Mouse (Mus musculus): Measurements from ENCODE around the gene Tpd52l2. TPM values are rescaled to one million over a fixed set of nuclear protein-coding genes. Genes with fewer than 3 reads are reported as not detected.
A peak's percentile ranks its signal among the peaks of the same experiment; 100 is the strongest.

Tpd52l2 gene
- polyA plus RNA-seq, 1 experiment, result 17.5 TPM

- Histone ChIP-seq H3K4me1 (ENCODE audit: control insufficient read depth, insufficient read depth, insufficient read length) (no peaks in the 10 kb centered on the region), H3K27ac (ENCODE audit: insufficient read depth, low read length) (no peak overlapping the region), H3K27me3 (ENCODE audit: control insufficient read depth, insufficient read depth, low read length) (no peaks in the 10 kb centered on the region), H3K4me3 (ENCODE audit: extremely low read depth, insufficient read depth, insufficient read length) (no peak overlapping the region), H3K36me3 (ENCODE audit: control insufficient read depth, insufficient read depth, low read length) (no peaks in the 10 kb centered on the region)
- no peak for DNase-seq (ENCODE audit: low read depth in 1 of 2, low spot score in 2 of 2)
- WGBS, result 24% methylated on average over 2 of the region's 2 CpGs
- TF ChIP-seq POLR2A (IDR thresholded peaks at IDR 0.05; ENCODE audit: low read depth, low read length) (no peak), CTCF (IDR thresholded peaks at IDR 0.05; ENCODE audit: extremely low read depth, insufficient read depth, insufficient read length, insufficient replicate concordance) (no peak)
Observed at GRCm38 (mm10) chr2:181470285-181470684, 26.7 kb upstream of the Tpd52l2 start.

GRCm38 (mm10) chr2:181471246-181471645, 25.7 kb upstream of the Tpd52l2 start:
- TF ChIP-seq CTCF (IDR thresholded peaks at IDR 0.05; ENCODE audit: extremely low read depth, insufficient read depth, insufficient read length, insufficient replicate concordance) (no peak), POLR2A (IDR thresholded peaks at IDR 0.05; ENCODE audit: low read depth, low read length) (no peak)
- no peaks in the 10 kb centered on the region for H3K4me1 ChIP-seq (ENCODE audit: control insufficient read depth, insufficient read depth, insufficient read length)
- peak overlapping the region; percentile 26 for H3K27ac ChIP-seq (ENCODE audit: insufficient read depth, low read length)
- WGBS, result 20% methylated on average over 5 of the region's 5 CpGs
- H3K36me3 ChIP-seq (ENCODE audit: control insufficient read depth, insufficient read depth, low read length), result no peaks in the 10 kb centered on the region
- no peak for DNase-seq (ENCODE audit: low read depth in 1 of 2, low spot score in 2 of 2)
- no peaks in the 10 kb centered on the region for H3K27me3 ChIP-seq (ENCODE audit: control insufficient read depth, insufficient read depth, low read length)
- no peak overlapping the region for H3K4me3 ChIP-seq (ENCODE audit: extremely low read depth, insufficient read depth, insufficient read length)

GRCm38 (mm10) chr2:181472256-181472827, 24.6 kb upstream of the Tpd52l2 start:
- no peak overlapping the region for H3K4me3 ChIP-seq (ENCODE audit: extremely low read depth, insufficient read depth, insufficient read length)
- H3K27me3 ChIP-seq (ENCODE audit: control insufficient read depth, insufficient read depth, low read length), result no peaks in the 10 kb centered on the region
- H3K27ac ChIP-seq (ENCODE audit: insufficient read depth, low read length), result no peak overlapping the region
- TF ChIP-seq CTCF (IDR thresholded peaks at IDR 0.05; ENCODE audit: extremely low read depth, insufficient read depth, insufficient read length, insufficient replicate concordance) (no peak), POLR2A (IDR thresholded peaks at IDR 0.05; ENCODE audit: low read depth, low read length) (no peak)
- no peaks in the 10 kb centered on the region for H3K4me1 ChIP-seq (ENCODE audit: control insufficient read depth, insufficient read depth, insufficient read length)
- no peak for DNase-seq (ENCODE audit: low read depth in 1 of 2, low spot score in 2 of 2)
- H3K36me3 ChIP-seq (ENCODE audit: control insufficient read depth, insufficient read depth, low read length), result no peaks in the 10 kb centered on the region
- WGBS, result 82% methylated on average over 1 of the region's 1 CpGs

GRCm38 (mm10) chr2:181483120-181483519, 13.8 kb upstream of the Tpd52l2 start:
- TF ChIP-seq CTCF (IDR thresholded peaks at IDR 0.05; ENCODE audit: extremely low read depth, insufficient read depth, insufficient read length, insufficient replicate concordance), result no peak
- no peak for TF ChIP-seq POLR2A (IDR thresholded peaks at IDR 0.05; ENCODE audit: low read depth, low read length)

GRCm38 (mm10) chr2:181483562-181484318, 13.2 kb upstream of the Tpd52l2 start:
- Histone ChIP-seq H3K27me3 (ENCODE audit: control insufficient read depth, insufficient read depth, low read length) (no peaks in the 10 kb centered on the region), H3K27ac (ENCODE audit: insufficient read depth, low read length) (peak overlapping the region; percentile 60), H3K4me3 (ENCODE audit: extremely low read depth, insufficient read depth, insufficient read length) (no peak overlapping the region), H3K36me3 (ENCODE audit: control insufficient read depth, insufficient read depth, low read length) (no peaks in the 10 kb centered on the region), H3K4me1 (ENCODE audit: control insufficient read depth, insufficient read depth, insufficient read length) (peaks cover 14% of the 10 kb centered on the region)
- 3% methylated on average over 7 of the region's 7 CpGs for WGBS
- DNase-seq (ENCODE audit: low read depth in 1 of 2, low spot score in 2 of 2), result peak; percentile 53 to 60
- TF ChIP-seq POLR2A (IDR thresholded peaks at IDR 0.05; ENCODE audit: low read depth, low read length) (no peak), CTCF (IDR thresholded peaks at IDR 0.05; ENCODE audit: extremely low read depth, insufficient read depth, insufficient read length, insufficient replicate concordance) (no peak)

More at GRCm38 (mm10) chr2:181483120-181483519, 13.8 kb upstream of the Tpd52l2 start:
- peak overlapping the region; percentile 60; the same call in 1 of the 2 replicates for H3K27ac ChIP-seq (ENCODE audit: insufficient read depth, low read length)
- no peak for DNase-seq (ENCODE audit: low read depth in 1 of 2, low spot score in 2 of 2)
- WGBS, result 25% methylated on average over 2 of the region's 2 CpGs
- peaks cover 14% of the 10 kb centered on the region for H3K4me1 ChIP-seq (ENCODE audit: control insufficient read depth, insufficient read depth, insufficient read length)
- H3K36me3 ChIP-seq (ENCODE audit: control insufficient read depth, insufficient read depth, low read length), result no peaks in the 10 kb centered on the region
- H3K27me3 ChIP-seq (ENCODE audit: control insufficient read depth, insufficient read depth, low read length), result no peaks in the 10 kb centered on the region
- no peak overlapping the region for H3K4me3 ChIP-seq (ENCODE audit: extremely low read depth, insufficient read depth, insufficient read length)

GRCm38 (mm10) chr2:181484456-181485233, 12.3 kb upstream of the Tpd52l2 start:
- H3K4me1 ChIP-seq (ENCODE audit: control insufficient read depth, insufficient read depth, insufficient read length), result peaks cover 14% of the 10 kb centered on the region
- no peak for DNase-seq (ENCODE audit: low read depth in 1 of 2, low spot score in 2 of 2)
- H3K27ac ChIP-seq (ENCODE audit: insufficient read depth, low read length), result peak overlapping the region; percentile 60
- TF ChIP-seq POLR2A (IDR thresholded peaks at IDR 0.05; ENCODE audit: low read depth, low read length), result no peak
- no peak for TF ChIP-seq CTCF (IDR thresholded peaks at IDR 0.05; ENCODE audit: extremely low read depth, insufficient read depth, insufficient read length, insufficient replicate concordance)
- H3K36me3 ChIP-seq (ENCODE audit: control insufficient read depth, insufficient read depth, low read length), result no peaks in the 10 kb centered on the region
- no peaks in the 10 kb centered on the region for H3K27me3 ChIP-seq (ENCODE audit: control insufficient read depth, insufficient read depth, low read length)
- no peak overlapping the region for H3K4me3 ChIP-seq (ENCODE audit: extremely low read depth, insufficient read depth, insufficient read length)
- WGBS, result 87% methylated on average over 6 of the region's 6 CpGs
